Mouse (Mus musculus) brain, embryonic 14.5 days (tissue): ENCODE data around the gene Nf1.

Experiments
- CTCF ChIP-seq: fragments of 200-500 bp; IDR thresholded peaks from 2 replicates; pipeline ENCODE4 v1.5.1; 2012; ENCODE audit warnings: inconsistent platforms, mild to moderate bottlenecking, moderate library complexity, borderline replicate concordance; ENCODE audit not compliant: insufficient read depth, insufficient read length; ENCODE audit errors: extremely low read depth
- POLR2A ChIP-seq: fragments of 200-500 bp; IDR thresholded peaks from 2 replicates; pipeline ENCODE4 v1.6.1; 2012; ENCODE audit warnings: mild to moderate bottlenecking, inconsistent platforms, borderline replicate concordance; ENCODE audit not compliant: poor library complexity, insufficient read depth, insufficient read length, severe bottlenecking; ENCODE audit errors: extremely low read depth

DNA sequence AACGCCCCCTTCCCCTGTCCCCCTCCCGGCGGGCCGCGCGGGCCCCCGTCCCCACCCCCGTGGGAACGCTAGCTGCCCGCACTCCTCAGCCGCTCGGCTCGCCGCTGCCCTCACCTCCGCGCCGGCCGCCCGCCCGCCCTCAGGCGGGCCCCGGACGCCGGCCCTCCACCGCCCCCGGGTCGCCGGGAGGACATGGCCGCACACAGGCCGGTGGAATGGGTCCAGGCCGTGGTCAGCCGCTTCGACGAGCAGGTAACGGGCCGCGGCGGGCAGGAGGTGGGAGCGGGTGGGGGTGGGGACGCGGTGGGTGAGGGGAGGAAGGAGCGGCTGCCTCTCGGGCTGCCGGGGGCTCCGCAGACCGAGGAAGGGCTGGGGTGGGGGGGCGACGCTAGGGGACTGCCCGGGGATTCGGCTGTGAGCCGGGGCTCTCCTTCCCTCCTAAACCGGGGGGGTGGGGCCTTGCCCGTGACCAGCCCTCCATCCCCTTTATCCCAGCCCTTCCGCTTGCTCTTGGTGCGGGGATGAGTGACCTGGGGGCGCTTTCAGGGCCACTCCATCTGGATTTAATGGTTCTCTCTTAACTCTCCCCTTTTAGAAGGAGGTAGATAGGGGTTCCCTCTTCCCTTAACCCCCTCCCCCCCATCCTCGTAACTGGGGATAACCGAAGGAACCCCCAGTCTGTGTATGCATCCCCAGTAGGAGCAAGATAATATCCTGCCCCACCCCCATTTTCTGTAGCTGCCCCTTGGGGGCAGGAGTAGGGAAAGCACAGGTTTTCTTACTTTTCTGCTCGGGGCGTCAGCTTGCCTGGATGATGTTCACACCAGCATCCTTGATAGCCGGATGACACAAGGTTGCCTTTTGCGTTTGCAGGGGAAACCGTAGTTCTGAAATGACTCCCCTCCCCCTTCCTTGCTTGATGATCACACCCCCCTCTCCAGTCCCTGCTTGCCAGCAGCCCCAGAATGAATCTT, 602 bp downstream of the Nf1 start:
- TF ChIP-seq CTCF (no peak), POLR2A (0 out of 2 replicates have a peak, but pooled peaks have one; percentile 5)
